Mouse (Mus musculus): ENCODE results near the gene Olfr667. TPM values are rescaled to one million over a fixed set of nuclear protein-coding genes. Genes with fewer than 3 reads are reported as not detected.
"Not testable (repeated sequence)": the region's sequence is repeated elsewhere in the genome, so short reads cannot be mapped to it uniquely, and the experiment has no call there.

Gene Olfr667
- total RNA-seq (2021), result not detected
- long read RNA-seq, experiment 1, result 0 reads
- long read RNA-seq, experiment 2, result 0 reads

GRCm38 (mm10) chr7:104921382-104921781, at the start of gene Olfr667:
TSS of gene Olfr667 (minus strand) at chr7:104921482.
- Histone ChIP-seq H3K4me3 (no peak within 1 kb of the TSS), H3K27ac (no peak within 1 kb of the TSS)
- no peak for DNase-seq (ENCODE audit: low spot score in 2 of 2)
- no peak for TF ChIP-seq CTCF (conservative IDR thresholded peaks at IDR 0.05)

GRCm38 (mm10) chr7:104962520-104962919, 41.2 kb upstream of the Olfr667 start, which contains the start of gene Olfr670:
TSS of gene Olfr670 (minus strand) at chr7:104962620.
- no peak within 1 kb of the TSS for H3K27ac ChIP-seq
- no peak within 1 kb of the TSS for H3K4me3 ChIP-seq
- TF ChIP-seq CTCF (conservative IDR thresholded peaks at IDR 0.05), result no peak
- no peak for DNase-seq (ENCODE audit: low spot score in 2 of 2)

- not testable (repeated sequence) for H3K4me3 ChIP-seq; H3K27ac ChIP-seq; DNase-seq (ENCODE audit: low spot score in 2 of 2)
These were observed 29.0 kb upstream of the Olfr667 start for GRCm38 (mm10) chr7:104950234-104950633.

- no peak for TF ChIP-seq CTCF (conservative IDR thresholded peaks at IDR 0.05)
- no peak within 1 kb of the TSS for H3K27ac ChIP-seq
These were observed 12.7 kb upstream of the Olfr667 start, which contains the start of gene Olfr669 for GRCm38 (mm10) chr7:104933940-104934339. TSS of gene Olfr669 (plus strand) at chr7:104934240.

GRCm38 (mm10) chr7:104927957-104928356, 6.7 kb upstream of the Olfr667 start, which contains the start of gene Olfr668:
TSS of gene Olfr668 (minus strand) at chr7:104928057.
- no peak for DNase-seq (ENCODE audit: low spot score in 2 of 2)
- Histone ChIP-seq H3K4me3 (no peak within 1 kb of the TSS), H3K27ac (no peak within 1 kb of the TSS)
- no peak for TF ChIP-seq CTCF (conservative IDR thresholded peaks at IDR 0.05)

More at GRCm38 (mm10) chr7:104933940-104934339, 12.7 kb upstream of the Olfr667 start, which contains the start of gene Olfr669:
- H3K4me3 ChIP-seq, result no peak within 1 kb of the TSS
- no peak for DNase-seq (ENCODE audit: low spot score in 2 of 2)

GRCm38 (mm10) chr7:104895852-104896251, 25.4 kb downstream of the Olfr667 start, which contains the start of gene Olfr666:
TSS of gene Olfr666 (minus strand) at chr7:104895952.
- DNase-seq (ENCODE audit: low spot score in 2 of 2), result no peak
- no peak for TF ChIP-seq CTCF (conservative IDR thresholded peaks at IDR 0.05)
- Histone ChIP-seq H3K27ac (no peak within 1 kb of the TSS), H3K4me3 (no peak within 1 kb of the TSS)

GRCm38 (mm10) chr7:104877731-104878130, 43.6 kb downstream of the Olfr667 start, which contains the start of gene Olfr665:
TSS of gene Olfr665 (plus strand) at chr7:104878031.
- no peak within 1 kb of the TSS for H3K4me3 ChIP-seq
- H3K27ac ChIP-seq, result no peak within 1 kb of the TSS
- DNase-seq (ENCODE audit: low spot score in 2 of 2), result no peak
- TF ChIP-seq CTCF (conservative IDR thresholded peaks at IDR 0.05), result no peak

Other genes starting within 250 kb of the Olfr667 start
- gene Olfr661, start 235.0 kb downstream of the Olfr667 start, total RNA-seq (2021), result not detected
- not detected for gene Usp17le, start 144.0 kb downstream of the Olfr667 start, total RNA-seq (2021)
- not detected for gene Usp17lb, start 78.9 kb downstream of the Olfr667 start, total RNA-seq (2021)
- not detected for gene Usp17la, start 64.5 kb downstream of the Olfr667 start, total RNA-seq (2021)
- gene Olfr665, start 43.5 kb downstream of the Olfr667 start, total RNA-seq (2021), result not detected
- not detected for gene Olfr666, start 25.5 kb downstream of the Olfr667 start, total RNA-seq (2021)
- gene Olfr668, start 6.6 kb upstream of the Olfr667 start, total RNA-seq (2021), result not detected
- gene Olfr669, start 12.8 kb upstream of the Olfr667 start, total RNA-seq (2021), result not detected
- not detected for gene Olfr670, start 41.1 kb upstream of the Olfr667 start, total RNA-seq (2021)
- gene Olfr671, start 57.6 kb upstream of the Olfr667 start, total RNA-seq (2021), result not detected
- gene Olfr672, start 80.5 kb upstream of the Olfr667 start, total RNA-seq (2021), result not detected
- not detected for gene Olfr675, start 107.0 kb upstream of the Olfr667 start, total RNA-seq (2021)
- gene Olfr676, start 111.2 kb upstream of the Olfr667 start, total RNA-seq (2021), result not detected
- not detected for gene Olfr677, start 129.9 kb upstream of the Olfr667 start, total RNA-seq (2021)
- gene Olfr678, start 143.0 kb upstream of the Olfr667 start, total RNA-seq (2021), result not detected
- gene Olfr679, start 159.7 kb upstream of the Olfr667 start, total RNA-seq (2021), result not detected
- not detected for gene Olfr680-ps1, start 171.3 kb upstream of the Olfr667 start, total RNA-seq (2021)
- gene Olfr681, start 195.4 kb upstream of the Olfr667 start, total RNA-seq (2021), result not detected
- gene Olfr683, start 225.5 kb upstream of the Olfr667 start, total RNA-seq (2021), result under 1 TPM in 1 of 2 experiments, not detected in 1; 0.25 TPM
- not detected for gene Olfr684, start 242.2 kb upstream of the Olfr667 start, total RNA-seq (2021)